Mouse (Mus musculus): ENCODE measurements at regions not wholly inside any gene's neighbourhood (a gene's known extent, or its start where the extent isn't known, plus 50 kb on each side); places are given as distances from the start of the nearest gene placed in this dataset.

DNA sequence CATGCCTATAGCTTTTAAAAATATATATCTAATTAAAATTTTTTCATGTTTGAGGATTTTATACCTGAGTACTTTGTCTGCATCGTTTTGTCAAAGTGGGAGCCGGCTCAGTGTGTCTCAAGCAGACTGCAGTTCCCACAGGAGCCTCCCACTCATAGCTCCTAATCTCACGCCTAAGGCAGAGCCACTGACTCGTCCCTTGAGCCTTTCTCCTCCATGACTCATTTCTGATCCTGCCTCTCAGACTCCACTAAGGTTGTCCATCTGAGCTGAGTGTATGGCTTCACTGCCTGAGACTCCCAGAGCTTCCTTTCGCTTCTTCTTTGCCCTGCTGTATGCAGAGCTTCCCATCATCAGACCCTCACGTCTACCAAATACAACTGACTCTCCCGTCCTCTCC is 98.8 kb downstream of the Efnb2 start:
- peak; percentile 50 for DNase-seq (ENCODE audit: low read depth)

DNA sequence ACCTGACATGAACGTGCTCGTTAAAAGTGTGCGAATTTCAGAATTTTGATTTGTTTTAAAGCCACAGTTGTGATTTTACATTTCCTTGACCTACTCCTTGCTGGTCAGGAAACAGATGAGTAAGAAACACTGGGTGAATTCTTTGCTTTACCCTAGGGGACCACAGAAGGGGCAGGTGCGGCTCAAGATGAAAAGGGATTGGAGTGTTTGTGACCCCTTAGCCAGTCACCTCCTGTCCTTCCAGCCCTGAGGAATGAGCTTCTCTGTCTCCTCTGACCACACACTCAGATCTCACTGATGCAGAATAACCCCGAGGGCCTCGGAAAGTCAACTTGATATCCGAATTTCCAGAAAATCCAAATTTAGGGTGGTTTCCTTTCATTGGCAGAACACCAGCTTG is 103.0 kb downstream of the Efnb2 start:
- DNase-seq (ENCODE audit: low read depth), result no peak

DNA sequence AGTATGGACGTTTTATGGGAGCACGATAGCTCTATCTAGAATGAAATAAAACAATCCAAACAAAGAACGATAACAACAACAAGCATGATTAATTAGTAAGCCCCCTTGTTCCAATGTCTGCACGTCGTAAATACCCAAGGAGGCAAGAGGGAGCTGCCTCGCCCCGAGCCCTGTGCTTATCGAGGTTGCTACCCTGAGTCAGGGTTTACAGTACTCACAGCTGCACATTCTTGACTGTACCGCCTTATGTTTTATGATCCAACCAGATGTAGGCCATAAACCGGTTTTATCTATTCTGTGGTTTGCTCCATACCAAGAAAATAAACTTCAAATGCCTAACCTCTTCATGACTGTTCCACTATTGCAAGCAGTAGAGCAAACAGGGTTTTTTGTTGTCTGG is 104.9 kb downstream of the Efnb2 start:
- peak; percentile 52 for DNase-seq (ENCODE audit: low read depth)

DNA sequence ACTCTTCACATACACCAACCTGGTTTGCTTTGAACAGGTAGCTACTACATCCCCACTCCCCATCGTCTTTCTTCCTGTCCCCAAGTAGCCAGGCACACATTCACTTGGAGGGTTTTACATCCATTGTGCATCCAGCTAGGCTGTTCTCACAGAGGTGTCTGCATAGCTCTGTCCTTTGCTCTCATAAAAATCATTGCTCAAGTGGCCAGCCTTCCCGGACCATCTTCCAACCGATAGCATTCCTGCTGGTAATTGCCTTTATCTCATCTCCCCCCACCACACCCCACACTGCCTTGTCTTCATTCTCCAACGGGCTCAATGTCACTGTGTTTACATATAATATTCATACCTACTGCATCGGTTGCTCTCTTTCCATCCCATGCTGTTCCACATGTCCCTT is 106.4 kb downstream of the Efnb2 start:
- no peak for DNase-seq (ENCODE audit: low read depth)

DNA sequence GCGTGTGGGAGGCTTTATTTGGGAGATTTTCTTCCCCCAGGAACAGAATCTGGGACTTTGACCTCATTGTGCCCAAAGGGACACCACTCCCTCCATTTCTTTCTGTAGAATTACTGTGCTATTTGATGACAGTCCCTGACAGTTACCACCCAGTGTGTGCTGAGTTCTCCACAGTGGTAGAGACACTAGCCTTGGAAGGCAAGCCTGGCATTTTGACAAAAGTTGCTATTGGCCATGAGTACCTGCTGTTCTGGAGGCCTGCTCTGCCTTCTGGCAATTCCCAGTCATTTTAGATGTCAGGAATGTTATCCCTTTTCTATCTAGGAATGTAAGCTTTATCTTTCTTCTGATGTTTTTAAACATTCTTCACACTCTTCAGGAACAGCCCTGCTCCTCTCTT is 108.3 kb downstream of the Efnb2 start:
- DNase-seq (ENCODE audit: low read depth), result no peak

DNA sequence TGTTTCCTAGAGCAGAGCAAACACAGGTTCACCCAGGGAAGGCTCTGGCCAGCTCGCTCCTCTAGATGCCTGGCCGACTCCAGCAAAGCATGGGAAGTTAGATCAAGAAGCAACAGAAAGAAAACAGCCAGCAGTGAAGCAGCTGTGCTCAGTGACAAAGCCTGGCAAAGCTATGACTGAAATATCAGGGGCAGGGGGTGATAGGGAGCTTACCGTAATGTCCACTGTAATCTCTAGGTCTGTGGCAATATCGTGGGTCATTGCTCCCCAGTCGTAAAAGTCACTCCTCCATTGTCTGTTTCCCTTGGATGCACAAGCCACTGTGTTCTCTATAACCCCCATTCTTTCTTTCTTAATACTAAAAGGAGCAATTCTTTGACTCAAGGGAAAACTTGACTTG is 124.4 kb downstream of the Efnb2 start:
- no peak for DNase-seq (ENCODE audit: low read depth)

DNA sequence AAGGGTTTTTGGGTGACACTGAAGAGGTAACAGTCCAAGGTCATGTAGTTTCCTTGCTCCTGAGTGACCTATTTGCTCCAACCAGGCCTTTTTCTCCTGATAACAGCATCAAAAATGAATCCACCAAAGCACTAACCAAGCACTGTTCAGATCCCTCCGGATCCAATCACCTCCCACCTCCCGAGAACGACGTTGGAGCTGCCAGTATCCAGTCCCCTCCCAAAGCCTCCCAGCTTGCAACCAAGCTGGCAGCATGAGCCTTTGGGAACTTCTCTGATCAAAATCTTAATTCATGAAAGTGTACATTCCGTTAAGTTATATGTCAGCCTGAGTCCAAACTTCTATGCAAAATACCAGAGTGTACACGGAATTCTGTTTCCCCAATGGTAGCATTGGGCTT is 126.3 kb downstream of the Efnb2 start:
- DNase-seq (ENCODE audit: low read depth), result no peak

DNA sequence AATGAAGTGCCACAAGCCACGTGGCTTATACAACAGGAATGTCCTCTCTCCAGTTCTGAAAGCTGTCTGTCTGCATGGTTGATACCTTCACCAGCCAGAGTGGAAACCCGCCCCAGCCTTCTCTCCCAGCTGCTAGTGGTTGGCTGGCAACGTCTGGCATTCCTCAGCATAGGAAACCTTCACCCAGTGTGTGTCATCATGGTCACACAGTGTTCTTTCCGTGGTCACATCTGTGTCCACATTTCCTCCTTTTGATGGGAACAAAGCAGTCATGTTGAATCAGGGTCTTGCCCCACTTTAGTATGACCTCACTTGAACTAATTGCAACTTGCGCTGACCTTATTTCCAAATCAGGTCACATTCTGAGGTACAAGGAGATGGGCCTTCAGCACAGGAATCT is 128.1 kb downstream of the Efnb2 start:
- DNase-seq (ENCODE audit: low read depth), result no peak

DNA sequence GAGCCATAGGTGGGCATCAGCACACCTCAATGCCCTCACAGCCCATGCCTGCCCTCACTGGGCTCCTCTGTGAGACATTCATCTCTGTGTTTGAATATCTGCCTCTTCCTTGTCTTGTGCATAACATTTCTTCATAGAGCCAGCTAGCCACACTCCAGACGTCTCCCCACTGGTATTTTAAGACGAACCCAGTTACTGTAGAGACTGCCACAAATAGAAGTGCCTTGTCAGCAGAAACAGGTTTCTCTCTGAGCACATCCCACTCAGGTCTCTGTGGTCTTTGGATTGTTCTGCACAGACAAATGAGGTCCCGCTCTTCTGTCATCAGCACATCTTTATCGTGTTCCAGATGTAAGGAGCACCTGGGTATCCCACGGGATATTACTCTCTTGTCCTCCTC is 130.5 kb downstream of the Efnb2 start:
- DNase-seq (ENCODE audit: low read depth), result no peak

DNA sequence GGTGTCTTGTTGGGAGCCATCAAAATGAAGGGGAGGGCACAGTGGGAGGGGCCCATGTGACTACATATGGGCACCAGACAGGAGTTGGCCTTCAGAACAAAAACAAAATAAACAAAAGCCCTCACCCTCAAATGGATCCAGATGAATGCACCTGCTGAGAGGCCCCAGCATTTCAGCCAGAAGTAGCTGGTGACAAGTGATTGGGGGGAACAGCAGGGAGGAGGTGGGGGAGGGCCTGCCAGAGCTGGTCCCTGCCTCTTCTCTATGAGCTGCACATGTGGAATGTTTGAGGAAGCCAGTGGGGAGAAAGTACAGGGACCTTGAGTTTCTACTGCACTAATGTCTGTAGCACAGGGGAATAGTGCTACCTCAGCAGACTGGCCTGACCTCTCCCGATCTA is 139.5 kb downstream of the Efnb2 start:
- DNase-seq (ENCODE audit: low read depth), result no peak

DNA sequence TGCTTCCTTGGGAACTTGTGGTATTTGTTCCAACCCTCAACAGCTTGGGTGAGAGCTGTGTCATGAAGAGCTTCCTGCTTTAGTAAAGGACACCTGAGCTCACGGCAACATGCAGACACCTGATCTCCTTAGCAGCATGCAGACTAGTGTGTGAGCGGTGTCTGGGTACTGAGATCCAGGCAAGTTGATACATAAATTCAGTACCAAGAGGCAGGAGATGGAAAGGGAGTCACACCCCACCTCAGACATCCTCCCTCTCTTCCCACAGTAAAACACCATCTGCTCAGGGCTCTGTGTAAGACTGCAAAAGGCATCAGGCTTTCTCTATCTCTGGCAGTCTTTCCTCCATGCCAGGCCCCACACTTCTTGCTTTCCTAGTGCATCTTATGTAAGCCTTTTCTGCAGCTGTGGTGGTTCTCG is 141.3 kb downstream of the Efnb2 start:
- DNase-seq (ENCODE audit: low read depth), result no peak

DNA sequence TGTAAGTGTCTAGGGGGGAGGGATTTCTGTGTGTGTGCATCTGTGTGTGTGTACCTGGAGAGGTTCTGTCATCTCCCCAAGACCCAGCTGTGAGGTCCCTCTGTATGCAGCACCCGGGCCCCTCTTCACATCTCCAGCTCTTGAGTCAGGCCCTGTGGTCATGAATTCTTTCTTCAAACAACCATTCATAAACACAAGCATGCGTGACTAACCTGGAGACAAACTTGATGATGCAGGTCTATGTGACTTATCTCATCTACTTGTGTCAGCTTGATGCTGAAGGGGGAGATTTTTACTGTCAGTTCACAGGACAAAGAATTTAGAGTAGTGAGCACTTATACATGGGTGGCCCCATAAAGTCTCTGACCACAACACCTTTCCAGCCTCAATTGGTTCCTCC is 143.4 kb downstream of the Efnb2 start:
- DNase-seq (ENCODE audit: low read depth), result no peak

DNA sequence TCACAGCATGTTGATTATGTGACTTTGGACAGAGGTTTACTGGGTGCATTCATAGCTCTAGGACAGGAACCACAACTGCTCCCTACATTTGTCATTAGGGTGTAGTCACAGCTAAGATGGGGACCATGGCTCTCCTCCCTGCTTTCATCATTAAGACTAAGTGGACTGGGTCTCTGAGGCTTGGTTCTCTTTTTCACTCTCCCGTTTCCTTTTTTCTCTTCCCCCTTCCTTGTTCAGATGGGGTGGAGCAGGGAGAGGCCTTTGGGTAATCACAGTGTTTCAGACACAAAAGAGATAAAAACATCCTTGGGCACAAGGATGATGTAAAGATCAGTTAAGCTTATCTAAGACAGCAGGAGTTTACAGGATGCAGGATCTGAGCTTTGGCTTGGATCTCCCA is 144.8 kb downstream of the Efnb2 start:
- DNase-seq (ENCODE audit: low read depth), result no peak

DNA sequence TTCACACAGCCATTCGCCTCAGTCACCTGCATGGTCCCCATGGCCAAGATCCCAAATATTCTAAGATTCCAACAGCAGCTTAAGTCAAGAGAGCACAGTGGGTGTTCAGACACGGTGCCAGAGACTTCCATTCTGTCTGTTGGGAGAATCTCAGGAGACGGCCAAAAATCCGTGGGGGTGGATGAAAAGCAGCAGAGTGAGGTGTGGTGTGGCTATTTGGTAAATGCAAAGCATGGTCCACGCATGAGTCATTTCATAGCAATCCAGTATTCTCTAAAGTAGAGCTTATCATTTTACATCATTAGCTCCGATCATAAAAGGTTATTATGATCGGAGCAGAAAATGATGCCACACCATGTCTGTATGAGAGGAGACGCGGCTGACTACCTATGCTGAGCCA is 161.1 kb downstream of the Efnb2 start:
- DNase-seq (ENCODE audit: low read depth), result no peak

DNA sequence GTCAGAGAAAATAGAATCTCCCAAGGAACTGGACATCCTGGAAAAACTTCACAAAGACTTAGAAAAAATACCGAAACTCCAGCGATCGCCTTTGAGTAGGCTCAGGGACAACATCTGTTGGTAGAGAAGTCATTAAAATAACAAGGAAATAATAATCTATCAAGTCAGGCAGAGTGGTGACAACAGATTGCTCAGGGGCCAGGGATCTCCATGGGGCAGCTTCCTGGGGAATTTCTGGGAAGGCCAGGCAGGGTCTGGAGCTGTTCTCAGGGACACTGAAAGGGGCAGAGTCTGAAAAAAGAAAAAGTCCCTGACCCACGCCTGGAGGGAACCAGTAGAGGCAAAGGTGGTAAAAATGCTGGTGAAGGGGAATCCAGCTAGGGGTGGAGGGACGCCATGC is 162.3 kb downstream of the Efnb2 start:
- DNase-seq (ENCODE audit: low read depth), result no peak

DNA sequence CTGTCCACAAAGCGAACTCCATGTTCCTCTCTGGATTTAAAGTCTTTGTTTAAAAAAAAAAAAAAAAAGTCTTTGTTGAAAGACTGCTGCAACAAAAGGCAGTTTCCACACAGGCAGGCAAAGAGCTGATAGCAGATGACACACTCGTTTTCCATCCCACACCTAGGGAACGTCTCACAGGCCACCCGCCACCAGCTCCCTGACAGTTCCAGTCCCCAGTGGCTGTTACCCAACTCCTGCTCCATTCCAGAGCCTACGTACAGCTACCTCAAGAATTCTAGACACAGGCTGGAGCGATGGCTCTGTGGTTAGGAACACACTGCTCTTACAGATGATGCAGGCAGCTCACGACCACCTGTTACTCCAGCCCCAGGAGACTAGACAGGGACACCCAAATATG is 165.6 kb downstream of the Efnb2 start:
- DNase-seq (ENCODE audit: low read depth), result no peak

DNA sequence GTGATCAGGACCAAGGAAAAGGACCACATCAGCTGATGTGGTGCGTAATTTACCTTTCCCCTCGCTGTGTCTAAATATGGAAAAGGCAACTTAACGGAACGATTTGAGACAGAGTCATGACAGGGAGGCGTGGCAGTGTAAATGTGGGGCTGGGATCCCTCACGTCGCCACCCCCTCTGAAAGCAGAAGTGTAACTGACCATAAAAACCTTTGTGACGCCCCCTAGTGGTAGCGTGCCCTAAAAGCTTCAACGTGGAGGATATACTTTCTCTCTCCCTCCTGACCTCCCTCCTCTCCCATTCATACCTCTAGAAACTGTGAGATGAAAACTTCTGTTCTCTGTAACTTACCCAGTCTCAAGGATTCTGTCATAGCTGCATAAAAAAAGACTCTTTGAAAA is 166.8 kb downstream of the Efnb2 start:
- no peak for DNase-seq (ENCODE audit: low read depth)

DNA sequence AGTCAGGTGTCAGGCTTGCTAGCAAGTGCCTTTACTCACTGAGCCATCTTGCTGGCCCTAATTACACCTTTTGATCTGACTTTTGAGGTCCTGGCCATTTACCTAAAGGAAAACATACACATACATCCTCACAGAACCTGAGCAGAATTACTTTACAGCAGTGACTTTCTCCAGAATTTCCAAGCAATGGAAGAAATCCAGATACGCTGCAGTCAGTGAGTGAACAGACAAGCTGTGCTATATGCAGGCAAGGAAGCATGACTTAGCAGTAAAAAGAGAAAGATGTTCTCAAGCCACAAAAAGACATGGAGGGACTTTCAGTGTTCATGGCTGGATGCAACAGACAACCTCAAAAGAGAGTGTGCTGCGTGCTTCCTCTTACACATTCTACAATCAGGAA is 169.1 kb downstream of the Efnb2 start:
- DNase-seq (ENCODE audit: low read depth), result no peak

DNA sequence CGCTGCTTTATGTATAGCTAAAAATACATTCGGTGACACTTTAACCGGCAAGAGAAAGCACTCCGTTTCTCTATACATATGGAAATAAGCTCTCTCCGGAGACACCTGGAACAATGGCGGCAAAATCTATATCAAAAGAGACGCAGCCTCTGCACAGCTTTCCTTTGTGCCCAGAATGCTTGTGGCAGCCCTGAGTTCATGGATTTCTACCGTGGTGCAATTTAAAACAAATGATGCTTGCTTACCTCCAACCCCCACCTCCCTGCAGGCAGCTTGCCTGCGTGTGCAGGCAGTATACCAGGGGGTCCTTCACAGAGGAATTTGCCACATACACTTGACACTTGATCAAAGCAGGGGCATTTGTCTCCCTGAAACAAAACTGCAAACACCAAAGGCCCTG is 171.3 kb downstream of the Efnb2 start:
- DNase-seq (ENCODE audit: low read depth), result no peak

DNA sequence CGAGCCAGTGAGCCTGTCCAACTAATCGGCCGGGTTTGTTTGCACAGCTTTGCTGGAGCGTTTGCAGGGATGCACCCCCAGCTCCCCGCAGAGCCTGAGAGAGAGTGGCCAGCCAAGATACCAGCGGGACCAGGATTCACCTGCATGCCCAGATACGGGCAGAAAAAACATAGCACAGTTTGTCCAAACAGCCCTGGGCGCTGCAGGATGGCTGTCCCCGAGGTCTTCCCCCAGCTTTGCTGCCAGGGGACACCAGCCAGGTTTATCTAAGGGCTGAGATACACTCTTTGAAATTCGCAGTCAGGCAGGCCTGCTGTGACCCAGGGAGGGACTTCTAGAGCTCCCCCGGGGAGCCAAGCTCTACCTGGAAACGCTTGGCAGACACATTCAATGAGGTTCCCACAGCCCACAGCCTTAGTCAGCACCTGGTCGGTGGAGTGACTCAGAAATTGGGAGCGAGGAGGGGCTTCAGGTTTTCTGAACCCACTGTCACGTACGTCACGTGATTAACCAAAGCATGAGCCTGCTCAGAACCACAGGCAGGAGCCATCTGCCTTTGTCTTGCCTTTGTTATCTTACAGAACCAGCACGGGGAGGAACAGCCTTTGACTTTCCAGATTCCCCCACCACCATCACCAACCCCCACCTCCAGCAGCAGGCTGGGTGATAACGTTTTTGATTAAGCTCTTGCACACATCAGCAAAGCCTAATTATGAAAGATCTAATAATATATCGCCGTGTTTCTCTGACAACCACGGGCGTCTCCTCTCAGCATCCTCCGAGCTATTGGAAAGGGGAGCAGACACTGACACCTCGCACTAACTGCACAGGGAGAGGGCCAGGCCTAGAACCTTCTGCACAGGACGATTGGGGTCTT is 172.1 kb downstream of the Efnb2 start:
- no peak for DNase-seq (ENCODE audit: low read depth)

DNA sequence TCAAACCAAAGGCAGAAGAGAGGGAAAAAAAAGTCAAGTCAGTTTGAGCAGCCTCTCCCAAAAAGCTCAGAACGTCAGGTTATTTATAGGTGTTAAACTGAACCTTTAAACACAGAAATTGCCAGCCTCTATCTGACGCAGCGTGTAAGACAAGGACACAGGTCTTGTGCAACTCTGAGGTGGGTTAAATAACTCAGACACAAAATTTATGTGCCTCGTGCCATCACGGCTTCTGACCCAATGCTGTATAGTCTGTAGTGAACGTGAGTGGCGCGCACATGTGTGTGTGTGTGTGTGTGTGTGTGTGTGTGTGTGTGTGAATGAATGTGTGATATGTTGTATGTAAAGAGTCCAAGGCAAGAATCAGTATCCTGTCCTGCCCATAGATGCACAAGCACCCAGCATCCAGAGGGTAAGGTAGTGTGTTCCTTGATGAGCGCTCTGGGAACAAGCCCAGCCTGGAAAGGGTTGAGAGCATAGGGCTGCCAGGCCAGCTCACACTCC is 172.8 kb downstream of the Efnb2 start:
- DNase-seq (ENCODE audit: low read depth), result peak; percentile 69

DNA sequence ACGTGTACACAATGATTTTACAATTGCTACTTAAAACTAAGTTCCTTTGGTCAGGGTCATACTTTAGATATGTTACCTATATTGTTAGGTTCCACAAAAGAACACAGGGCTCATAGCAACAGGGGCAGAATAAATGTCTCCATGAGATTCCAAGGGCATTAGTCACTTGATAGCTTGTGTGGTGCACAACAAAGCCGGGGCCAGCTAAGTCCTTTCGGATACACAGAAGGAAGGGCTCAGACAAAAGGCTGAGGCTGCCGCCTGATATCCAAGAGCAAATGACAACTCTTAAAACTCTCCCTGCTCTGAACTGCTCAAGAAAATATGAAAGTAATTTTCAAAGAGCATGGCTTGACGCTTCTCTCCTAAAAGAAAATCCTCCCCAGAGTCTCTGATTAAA is 173.3 kb downstream of the Efnb2 start:
- DNase-seq (ENCODE audit: low read depth), result peak; percentile 54

DNA sequence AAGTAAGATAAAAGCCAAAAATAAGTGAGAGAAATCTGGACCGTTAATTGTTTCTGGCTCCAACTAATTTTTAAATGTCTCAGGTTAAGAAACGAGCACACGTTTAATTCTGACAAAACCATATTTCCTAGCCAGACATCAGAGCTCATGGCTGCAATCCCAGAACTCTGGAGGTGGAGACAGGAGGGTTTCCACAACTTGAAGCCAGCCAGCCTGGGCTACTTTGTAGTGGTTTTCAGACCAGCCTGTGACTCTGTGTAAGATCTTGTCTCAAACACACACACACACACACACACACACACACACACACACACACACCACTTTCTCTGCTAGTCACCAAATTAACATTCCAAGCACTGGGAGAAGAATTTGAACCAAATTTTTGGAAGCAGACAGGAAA is 174.2 kb downstream of the Efnb2 start:
- DNase-seq (ENCODE audit: low read depth), result no peak

DNA sequence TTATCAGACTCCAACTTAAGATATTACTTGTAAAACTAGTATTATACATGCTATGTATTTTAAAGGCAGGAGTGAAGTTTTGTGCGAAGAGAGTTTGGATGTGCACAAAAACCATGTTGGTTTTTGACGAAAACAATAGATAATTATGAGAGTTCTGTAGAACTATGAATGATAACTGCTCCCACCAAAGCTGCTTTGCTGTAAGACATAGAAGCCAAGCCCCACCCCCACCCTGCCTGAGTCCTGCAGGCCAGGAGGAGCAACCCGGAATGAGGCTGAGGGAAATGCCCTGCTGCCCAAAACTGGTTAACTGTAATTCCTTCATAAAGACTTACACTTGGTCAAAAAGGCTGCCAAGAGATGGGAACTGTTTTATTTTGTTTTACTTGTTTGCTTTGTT is 175.8 kb downstream of the Efnb2 start:
- DNase-seq (ENCODE audit: low read depth), result no peak

Data from NIH3T3 (cell line).